In genomic region chr8:90813602-90814320, GRCm38 (mm10) we compare ENCODE assay signal across 14 mouse cellular contexts. TPM values are rescaled to one million over a fixed set of nuclear protein-coding genes. Genes with fewer than 3 reads are reported as not detected.
DNase-seq lines count a peak whose midpoint lies in the region; ATAC-seq and TF ChIP-seq lines count a peak whose summit lies in the region.
"Had no signal": no experiment of that assay in that cellular context is flagged by ENCODE, and none has a peak within 500 bp of the region (broad histone marks: within the 10 kb centered on the region; RNA-seq: fewer than 3 reads in every experiment).

No protein-coding gene starts in this region.

- H3K4me3 ChIP-seq in left cerebral cortex, adult 2 months, result no peak overlapping the region
- H3K4me3 ChIP-seq in stomach, postnatal 0 days (ENCODE audit: low read depth, low read length), result no peak overlapping the region
- H3K4me3 ChIP-seq: heart, embryonic 15.5 days; midbrain, embryonic 12.5 days; neural tube, embryonic 15.5 days had no signal

- no peak for DNase-seq in left cerebral cortex, adult 2 months (ENCODE audit: extremely low spot score in 1 of 2, low spot score in 2 of 2)
- DNase-seq in left cerebral cortex, adult 8-10 months (ENCODE audit: low spot score in 2 of 2), result no peak
- DNase-seq in thymus, postnatal 4 days, result peak; percentile 50
- no peak for DNase-seq in thymus, postnatal 0 days (ENCODE audit: low spot score)
- DNase-seq in ZHBTc4 (ENCODE audit: low read depth, low spot score), result peak; percentile 81
- no peak for DNase-seq in stomach, postnatal 0 days (ENCODE audit: low spot score)
- no peak for DNase-seq in spleen, adult 18-20 months
- DNase-seq in layer of hippocampus, postnatal 36 days, result no peak
- DNase-seq: thymus, postnatal 36 days had no signal

- H3K27ac ChIP-seq in left cerebral cortex, adult 2 months, result no peak overlapping the region
- no peak overlapping the region for H3K27ac ChIP-seq in stomach, postnatal 0 days (replicated peaks)
- H3K27ac ChIP-seq: heart, embryonic 15.5 days; midbrain, embryonic 12.5 days; neural tube, embryonic 15.5 days had no signal

- H3K27me3 ChIP-seq in stomach, postnatal 0 days (ENCODE audit: control insufficient read depth, insufficient read depth, low read length), result no peaks in the 10 kb centered on the region
- H3K27me3 ChIP-seq: heart, embryonic 15.5 days; midbrain, embryonic 12.5 days; neural tube, embryonic 15.5 days had no signal

- TF ChIP-seq EP300 in stomach, postnatal 0 days (optimal IDR thresholded peaks at IDR 0.05), result no peak

- H3K9ac ChIP-seq in stomach, postnatal 0 days (ENCODE audit: low read length), result no peak overlapping the region
- H3K9ac ChIP-seq: heart, embryonic 15.5 days; midbrain, embryonic 12.5 days; neural tube, embryonic 15.5 days had no signal

- no peaks in the 10 kb centered on the region for H3K9me3 ChIP-seq in stomach, postnatal 0 days (ENCODE audit: control insufficient read depth, low read length)
- H3K9me3 ChIP-seq: heart, embryonic 15.5 days; midbrain, embryonic 12.5 days; neural tube, embryonic 15.5 days had no signal

- WGBS in stomach, postnatal 0 days, result 90% methylated on average over 10 of the region's 10 CpGs

- H3K4me2 ChIP-seq in stomach, postnatal 0 days (replicated peaks; ENCODE audit: low read depth), result no peak overlapping the region
- H3K4me2 ChIP-seq: heart, embryonic 15.5 days; midbrain, embryonic 12.5 days; neural tube, embryonic 15.5 days had no signal

- intact Hi-C loops in left cerebral cortex, adult 2 months (cut with DNase I), result no loop called here

- ATAC-seq in stomach, postnatal 0 days (ENCODE audit: low FRiP score, low TSS enrichment), result no peak

- no peaks in the 10 kb centered on the region for H3K36me3 ChIP-seq in stomach, postnatal 0 days (ENCODE audit: control insufficient read depth, insufficient read depth, low read length)
- H3K36me3 ChIP-seq: heart, embryonic 15.5 days; midbrain, embryonic 12.5 days; neural tube, embryonic 15.5 days had no signal

- peak; percentile 32 for TF ChIP-seq CTCF in left cerebral cortex, adult 2 months (IDR thresholded peaks at IDR 0.05)
- peak; percentile 51 for TF ChIP-seq CTCF in stomach, postnatal 0 days (IDR thresholded peaks at IDR 0.05; ENCODE audit: low read depth)

- H3K4me1 ChIP-seq in stomach, postnatal 0 days (replicated peaks; ENCODE audit: control insufficient read depth, insufficient read depth), result no peaks in the 10 kb centered on the region
- H3K4me1 ChIP-seq: heart, embryonic 15.5 days had no signal

RNA-seq across cellular contexts. Expression of gene Gm19935, which starts 3.4 kb away (rescaled TPM):
- total RNA-seq in left cerebral cortex, adult 2 months (2021), result 1 to 10 TPM; 1.2 to 1.3 TPM
- total RNA-seq in left cerebral cortex, adult 8-10 months (2022), result 1 to 10 TPM; 1.3 to 2.3 (median 2.0) TPM
- polyA plus RNA-seq in thymus, postnatal 0 days (2015; fragmentation: Nextera tagmentation; extraction: Ambion mirVana), result 0.44 and 0.52 TPM in 2 replicates
- 0.13 and 0.35 TPM in 2 replicates for polyA plus RNA-seq in stomach, postnatal 0 days (2015; fragmentation: Nextera tagmentation; extraction: Ambion mirVana)
- total RNA-seq in layer of hippocampus, postnatal 36 days (2021), result 1 to 10 TPM; 1.7 to 2.9 TPM
- polyA plus RNA-seq: heart, embryonic 15.5 days; intestine, embryonic 14.5 days; liver, adult 2 months; midbrain, embryonic 12.5 days had no signal

RNA-seq across cellular contexts. Expression of gene Chd9, which starts 14.4 kb away (rescaled TPM):
- total RNA-seq in left cerebral cortex, adult 2 months (2021), result 100 to 1,000 TPM; 226 to 228 TPM
- 100 to 1,000 TPM; 169 to 194 (median 186) TPM for total RNA-seq in left cerebral cortex, adult 8-10 months (2022)
- 148 and 160 TPM in 2 replicates for polyA plus RNA-seq in thymus, postnatal 0 days (2015; fragmentation: Nextera tagmentation; extraction: Ambion mirVana)
- polyA plus RNA-seq in stomach, postnatal 0 days (2015; fragmentation: Nextera tagmentation; extraction: Ambion mirVana), result 125 and 131 TPM in 2 replicates
- 100 to 1,000 TPM; 238 to 258 TPM for total RNA-seq in layer of hippocampus, postnatal 36 days (2021)

Comparison
In these comparisons a context has a peak if more than half of its experiments do, and no peak if none do; other contexts are left out.
1. DNase-seq: peak in thymus, postnatal 4 days (single experiment) and ZHBTc4 (single experiment); none in left cerebral cortex, adult 2 months (0 of 2), left cerebral cortex, adult 8-10 months (0 of 2), thymus, postnatal 0 days (single experiment), stomach, postnatal 0 days (single experiment), spleen, adult 18-20 months (0 of 2) and layer of hippocampus, postnatal 36 days (0 of 2).